Mouse (Mus musculus) cortical plate, adult 2 months (tissue): Measurements from ENCODE around the gene Hace1.
"Not testable (repeated sequence)": the region's sequence is repeated elsewhere in the genome, so short reads cannot be mapped to it uniquely, and the experiment has no call there.

Experiments used
- CTCF ChIP-seq: fragments of 200-500 bp; IDR thresholded peaks from 2 replicates; pipeline ENCODE4 v1.5.1; 2011; ENCODE audit warnings: mild to moderate bottlenecking, control low read depth, low read length; ENCODE audit not compliant: insufficient read depth; ENCODE audit errors: extremely low read depth
- POLR2A ChIP-seq: fragments of 200-500 bp; IDR thresholded peaks from 2 replicates; pipeline ENCODE4 v1.6.1; 2011; ENCODE audit warnings: mild to moderate bottlenecking, low read length, control low read depth; ENCODE audit not compliant: insufficient read depth; ENCODE audit errors: extremely low read depth

DNA sequence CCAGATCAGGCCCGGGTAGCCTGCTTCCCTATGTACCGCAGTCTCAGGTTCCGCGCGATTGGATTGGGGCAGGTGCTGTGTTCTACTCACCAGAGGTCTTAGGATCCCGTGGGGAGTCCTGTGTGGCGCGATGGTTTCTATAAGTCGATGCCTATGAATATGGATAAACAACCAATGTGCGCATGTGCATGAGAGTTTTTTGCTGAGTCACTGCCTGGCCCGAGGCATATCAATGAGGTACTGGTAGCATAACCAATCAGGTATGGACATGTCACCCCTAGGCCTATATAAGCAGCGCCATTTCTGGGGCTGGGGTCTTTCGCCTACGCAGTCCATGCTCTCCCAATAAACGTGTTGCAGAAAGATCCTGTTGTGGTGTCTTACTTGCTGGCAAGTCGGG is 40.3 kb upstream of the Hace1 start:
- not testable (repeated sequence) for TF ChIP-seq POLR2A, CTCF
